Mouse (Mus musculus): ENCODE measurements around the gene Arl14ep.
"Not testable (repeated sequence)": the region's sequence is repeated elsewhere in the genome, so short reads cannot be mapped to it uniquely, and the experiment has no call there.

The Arl14ep gene

GRCm38 (mm10) chr2:106973959-106974639, at the start of gene Arl14ep:
TSS of gene Arl14ep (minus strand) at chr2:106974424.
- peak; percentile 86 for DNase-seq

- no peak for DNase-seq
Measured at GRCm38 (mm10) chr2:107022713-107023112, 48.5 kb upstream of the Arl14ep start.

GRCm38 (mm10) chr2:107019331-107019730, 45.1 kb upstream of the Arl14ep start:
- no peak for DNase-seq

- no peak for DNase-seq
Measured at GRCm38 (mm10) chr2:107013161-107013560, 38.9 kb upstream of the Arl14ep start.

- no peak for DNase-seq
Measured at GRCm38 (mm10) chr2:107012318-107012717, 38.1 kb upstream of the Arl14ep start.

- DNase-seq: no peak
Measured at GRCm38 (mm10) chr2:107010160-107010559, 35.9 kb upstream of the Arl14ep start.

- DNase-seq: no peak
Measured at GRCm38 (mm10) chr2:107006378-107006777, 32.2 kb upstream of the Arl14ep start.

- not testable (repeated sequence) for DNase-seq
Measured at GRCm38 (mm10) chr2:107005876-107006275, 31.7 kb upstream of the Arl14ep start.

- DNase-seq: no peak
Measured at GRCm38 (mm10) chr2:106991261-106991660, 17.0 kb upstream of the Arl14ep start.

- no peak for DNase-seq
Measured at GRCm38 (mm10) chr2:106984945-106985344, 10.7 kb upstream of the Arl14ep start.

- DNase-seq: no peak
Measured at GRCm38 (mm10) chr2:106982503-106982902, 8.3 kb upstream of the Arl14ep start.

- DNase-seq: no peak
Measured at GRCm38 (mm10) chr2:106976472-106976871, 2.2 kb upstream of the Arl14ep start.

- no peak for DNase-seq
Measured at GRCm38 (mm10) chr2:106973332-106973958, 779 bp downstream of the Arl14ep start.

GRCm38 (mm10) chr2:106972851-106973250, 1.4 kb downstream of the Arl14ep start:
- DNase-seq: no peak

- no peak for DNase-seq
Measured at GRCm38 (mm10) chr2:106970971-106971370, 3.3 kb downstream of the Arl14ep start.

- DNase-seq: no peak
Measured at GRCm38 (mm10) chr2:106968320-106968719, 5.9 kb downstream of the Arl14ep start.

- DNase-seq: no peak
Measured at GRCm38 (mm10) chr2:106963560-106963959, 10.7 kb downstream of the Arl14ep start.

GRCm38 (mm10) chr2:106961650-106962049, 12.6 kb downstream of the Arl14ep start:
- no peak for DNase-seq

- no peak for DNase-seq
Measured at GRCm38 (mm10) chr2:106961066-106961465, 13.2 kb downstream of the Arl14ep start.

- no peak for DNase-seq
Measured at GRCm38 (mm10) chr2:106960237-106960636, 14.0 kb downstream of the Arl14ep start.

GRCm38 (mm10) chr2:106959380-106959779, 14.8 kb downstream of the Arl14ep start:
- no peak for DNase-seq

GRCm38 (mm10) chr2:106958916-106959315, 15.3 kb downstream of the Arl14ep start:
- DNase-seq: no peak

GRCm38 (mm10) chr2:106956146-106956545, 18.1 kb downstream of the Arl14ep start:
- no peak for DNase-seq

GRCm38 (mm10) chr2:106955621-106956020, 18.6 kb downstream of the Arl14ep start:
- peak; percentile 34 for DNase-seq

- DNase-seq: no peak
Measured at GRCm38 (mm10) chr2:106954975-106955374, 19.2 kb downstream of the Arl14ep start.
